Mouse (Mus musculus) MEL (cell line): ENCODE measurements around the gene Crbn. TPM values are rescaled to one million over a fixed set of nuclear protein-coding genes. Genes with fewer than 3 reads are reported as not detected.

ENCODE experiments used
- DNase-seq: peaks from one replicate; pipeline ENCODE4 v3.0.0; 2011; ENCODE audit warnings: low read depth, low spot score
- H3K27ac ChIP-seq: 2 replicates; pipeline ENCODE4 v1.5.1; 2012; ENCODE audit warnings: low read depth, mild to moderate bottlenecking, control low read depth, low read length, moderate library complexity; ENCODE audit not compliant: control insufficient read depth
- H3K27me3 ChIP-seq, 2 experiments: fragments of 150-350 bp in 1 of 2; sonication (generic) in 1 of 2; 2 replicates each; pipeline ENCODE4 v1.6.1; 2012; ENCODE audit warnings: low read length in 2 of 2, mild to moderate bottlenecking in 2 of 2, improper control_type of control experiment in 1 of 2, moderate library complexity in 1 of 2; ENCODE audit not compliant: insufficient read depth in 2 of 2, control insufficient read depth in 1 of 2
- H3K36me3 ChIP-seq, 2 experiments: 2 replicates each; pipeline ENCODE4 v1.6.1; 2012 to 2014; ENCODE audit warnings: low read length in 2 of 2, improper control_type of control experiment in 1 of 2, inconsistent platforms in 1 of 2, mild to moderate bottlenecking in 1 of 2; ENCODE audit not compliant: insufficient read depth in 2 of 2, control insufficient read depth in 1 of 2
- H3K4me1 ChIP-seq, 2 experiments: fragments of 150-350 bp in 1 of 2; sonication (generic) in 1 of 2; 2 replicates each; pipeline ENCODE4 v1.6.1; 2012; ENCODE audit warnings: low read length in 2 of 2, improper control_type of control experiment in 1 of 2, mild to moderate bottlenecking in 1 of 2; ENCODE audit not compliant: insufficient read depth in 2 of 2, control insufficient read depth in 1 of 2
- H3K4me3 ChIP-seq, 2 experiments: fragments of 150-350 bp in 1 of 2; sonication (generic) in 1 of 2; 2 replicates each; pipeline ENCODE4 v1.5.1; 2012; ENCODE audit warnings: low read depth in 2 of 2, low read length in 2 of 2, mild to moderate bottlenecking in 2 of 2, moderate library complexity in 2 of 2, control low read depth in 1 of 2, improper control_type of control experiment in 1 of 2; ENCODE audit not compliant: control insufficient read depth in 1 of 2, insufficient read depth in 1 of 2
- H3K79me2 ChIP-seq: 2 replicates; pipeline ENCODE4 v1.6.1; 2012; ENCODE audit warnings: mild to moderate bottlenecking, low read length, moderate library complexity; ENCODE audit not compliant: control insufficient read depth, poor library complexity, insufficient read depth
- H3K9ac ChIP-seq: 2 replicates; pipeline ENCODE4 v1.6.1; 2012; ENCODE audit warnings: low read depth, mild to moderate bottlenecking, control low read depth, low read length, moderate library complexity; ENCODE audit not compliant: control insufficient read depth, poor library complexity, severe bottlenecking
- H3K9me3 ChIP-seq: fragments of 150-350 bp; sonication (generic); replicated peaks from 2 replicates; pipeline ENCODE4 v1.6.1; 2012; ENCODE audit warnings: mild to moderate bottlenecking, low read length, improper control_type of control experiment, moderate library complexity; ENCODE audit not compliant: insufficient read depth
- E2F4 ChIP-seq: IDR thresholded peaks from 2 replicates; pipeline ENCODE4 v1.6.1; 2011; ENCODE audit warnings: low read depth, low read length, improper control_type of control experiment, borderline replicate concordance
- EP300 ChIP-seq, 2 experiments: IDR thresholded peaks; 2 replicates each; pipeline ENCODE4 v1.6.1; 2011; ENCODE audit warnings: improper control_type of control experiment in 2 of 2, low read length in 2 of 2, low read depth in 1 of 2, mild to moderate bottlenecking in 1 of 2
- GABPA ChIP-seq: IDR thresholded peaks from 2 replicates; pipeline ENCODE4 v1.6.1; 2012; ENCODE audit warnings: low read depth, mild to moderate bottlenecking, inconsistent platforms, low read length, improper control_type of control experiment, moderate library complexity
- JUND ChIP-seq: IDR thresholded peaks from 2 replicates; pipeline ENCODE4 v1.6.1; 2011; ENCODE audit warnings: low read depth, mild to moderate bottlenecking, improper control_type of control experiment, low read length
- MAFK ChIP-seq: IDR thresholded peaks from 2 replicates; pipeline ENCODE4 v1.6.1; 2011; ENCODE audit warnings: low read depth, mild to moderate bottlenecking, low read length, improper control_type of control experiment, borderline replicate concordance
- MAX ChIP-seq: IDR thresholded peaks from 2 replicates; pipeline ENCODE4 v1.6.1; 2011; ENCODE audit warnings: low read length, improper control_type of control experiment
- MAZ ChIP-seq: IDR thresholded peaks from 2 replicates; pipeline ENCODE4 v1.6.1; 2012; ENCODE audit warnings: low read depth, mild to moderate bottlenecking, inconsistent platforms, low read length, improper control_type of control experiment
- MEF2A ChIP-seq: IDR thresholded peaks from 2 replicates; pipeline ENCODE4 v1.6.1; 2014; ENCODE audit warnings: low read depth, mild to moderate bottlenecking, inconsistent platforms, low read length, improper control_type of control experiment; ENCODE audit not compliant: poor library complexity, insufficient replicate concordance, severe bottlenecking; ENCODE audit errors: extremely low read depth
- MXI1 ChIP-seq: IDR thresholded peaks from 2 replicates; pipeline ENCODE4 v1.6.1; 2011; ENCODE audit warnings: mild to moderate bottlenecking, low read depth, low read length, improper control_type of control experiment
- NELFE ChIP-seq: IDR thresholded peaks from 2 replicates; pipeline ENCODE4 v1.6.1; 2011; ENCODE audit warnings: low read depth, low read length, improper control_type of control experiment
- NRF1 ChIP-seq: IDR thresholded peaks from 2 replicates; pipeline ENCODE4 v1.6.1; 2014; ENCODE audit warnings: low read depth, mild to moderate bottlenecking, inconsistent platforms, low read length, improper control_type of control experiment, moderate library complexity; ENCODE audit not compliant: poor library complexity, insufficient read depth, severe bottlenecking
- RCOR1 ChIP-seq: IDR thresholded peaks from 2 replicates; pipeline ENCODE4 v1.6.1; 2012; ENCODE audit warnings: low read depth, mild to moderate bottlenecking, inconsistent platforms, low read length, improper control_type of control experiment
- SIN3A ChIP-seq: IDR thresholded peaks from 2 replicates; pipeline ENCODE4 v1.6.1; 2012; ENCODE audit warnings: low read length, improper control_type of control experiment, inconsistent platforms
- UBTF ChIP-seq: IDR thresholded peaks from 2 replicates; pipeline ENCODE4 v1.6.1; 2012; ENCODE audit warnings: low read depth, mild to moderate bottlenecking, inconsistent platforms, low read length, improper control_type of control experiment, moderate library complexity, borderline replicate concordance; ENCODE audit not compliant: insufficient read depth
- USF1 ChIP-seq: IDR thresholded peaks from 2 replicates; pipeline ENCODE4 v1.6.1; 2014; ENCODE audit warnings: low read depth, mild to moderate bottlenecking, inconsistent platforms, low read length, improper control_type of control experiment, moderate library complexity
- USF2 ChIP-seq, 2 experiments: IDR thresholded peaks; 2 replicates each; pipeline ENCODE4 v1.6.1; 2011 to 2012; ENCODE audit warnings: improper control_type of control experiment in 2 of 2, low read length in 2 of 2, borderline replicate concordance in 1 of 2, inconsistent platforms in 1 of 2, low read depth in 1 of 2, mild to moderate bottlenecking in 1 of 2; ENCODE audit not compliant: insufficient read depth in 1 of 2
- ZMIZ1 ChIP-seq: IDR thresholded peaks from 2 replicates; pipeline ENCODE4 v1.6.1; 2012; ENCODE audit warnings: low read depth, mild to moderate bottlenecking, inconsistent platforms, low read length, improper control_type of control experiment, moderate library complexity
- ZNF384 ChIP-seq: IDR thresholded peaks from 2 replicates; pipeline ENCODE4 v1.6.1; 2012; ENCODE audit warnings: low read depth, mild to moderate bottlenecking, inconsistent platforms, low read length, improper control_type of control experiment
- polyA plus RNA-seq, 2 experiments: library from polyadenylated mRNA; stranded (reverse) in 1 of 2; unstranded in 1 of 2; fragments of >175 nt in 1 of 2; fragments of >200 nt in 1 of 2; gene quantifications; 2 replicates each; pipeline versions ENCODE4 v1.2.1 to v1.2.4; 2012; ENCODE audit warnings: low replicate concordance in 2 of 2, low read depth in 1 of 2; ENCODE audit not compliant: insufficient read length in 2 of 2, insufficient read depth in 1 of 2, missing spikeins in 1 of 2
- total RNA-seq: library from RNA; depleted of rRNA; stranded (reverse); fragments of 300-350 nt; gene quantifications from 2 replicates; pipeline ENCODE4 v1.2.3, GENCODE M21; 2012

The Crbn gene
- total and polyA plus RNA-seq, 3 experiments, result 17.0 to 21.0 TPM; not detected in 1

DNA sequence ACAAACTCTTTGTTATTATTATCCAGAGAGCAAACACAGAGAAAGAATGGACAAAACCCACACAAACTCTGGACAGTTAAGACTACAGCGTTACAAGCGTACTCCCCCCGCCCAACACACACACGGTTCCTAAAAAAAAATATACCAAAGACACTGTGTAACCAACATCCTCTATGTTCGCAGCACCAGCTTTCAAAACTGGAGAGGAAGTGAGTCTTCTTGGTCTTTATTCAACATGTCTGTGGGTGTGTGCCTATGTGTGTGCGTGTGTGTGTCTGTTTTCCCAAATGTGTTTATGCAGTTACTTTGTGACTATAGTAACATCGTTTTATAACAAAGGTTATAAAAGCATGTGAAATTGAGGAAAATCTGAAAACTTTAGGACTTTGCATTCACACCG, 8.4 kb downstream of the Crbn start:
- Histone ChIP-seq H3K4me3 (no peak overlapping the region), H3K4me1 (no peaks in the 10 kb centered on the region), H3K36me3 (peaks cover 0 to 7% of the 10 kb centered on the region in 2 experiments; a peak in 2 of 4 replicates), H3K79me2 (no peaks in the 10 kb centered on the region), H3K27me3 (no peaks in the 10 kb centered on the region), H3K27ac (no peak overlapping the region), H3K9me3 (no peaks in the 10 kb centered on the region), H3K9ac (no peak overlapping the region)
- no peak for TF ChIP-seq ZNF384
- TF ChIP-seq MAX, result no peak
- TF ChIP-seq E2F4, result no peak
- TF ChIP-seq MAFK, result no peak
- no peak for TF ChIP-seq MEF2A
- no peak for TF ChIP-seq JUND
- no peak for TF ChIP-seq USF2 (IDR thresholded peaks at IDR 0.05; ENCODE audit: borderline replicate concordance in 1 of 2, insufficient read depth in 1 of 2, low read depth in 1 of 2, low read length in 2 of 2)
- no peak for TF ChIP-seq MAZ
- TF ChIP-seq UBTF, result no peak
- TF ChIP-seq GABPA, result no peak
- TF ChIP-seq NRF1, result no peak
- TF ChIP-seq MXI1, result no peak
- DNase-seq, result no peak

DNA sequence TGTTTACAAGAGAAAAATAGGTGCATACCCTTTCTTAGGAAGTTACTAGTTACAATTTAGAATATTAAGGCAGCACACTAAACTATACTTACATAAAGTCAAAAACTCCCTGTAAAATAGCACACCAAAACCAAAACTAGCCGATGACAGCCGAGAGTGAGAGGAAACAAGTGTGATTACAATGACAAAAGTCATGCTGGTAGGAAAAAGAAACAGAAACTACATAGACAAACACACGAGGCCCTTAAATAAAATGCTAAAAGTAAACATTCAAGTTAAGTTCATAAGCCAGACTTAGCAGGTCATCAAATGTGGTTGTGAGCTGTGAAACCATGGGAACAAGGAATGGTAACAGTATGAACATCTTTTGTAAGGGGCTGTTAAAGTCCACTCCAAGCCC, 12.7 kb downstream of the Crbn start:
- H3K27me3 ChIP-seq, result no peaks in the 10 kb centered on the region
- no peak for TF ChIP-seq SIN3A
- no peak for TF ChIP-seq NELFE
- no peak for TF ChIP-seq JUND
- TF ChIP-seq USF1, result no peak
- TF ChIP-seq ZMIZ1, result no peak
- no peak for TF ChIP-seq MAX
- TF ChIP-seq RCOR1, result no peak
- no peak for TF ChIP-seq EP300 (IDR thresholded peaks at IDR 0.05; ENCODE audit: low read depth in 1 of 2, low read length in 2 of 2)
- no peak for TF ChIP-seq NRF1
- no peak for TF ChIP-seq ZNF384
- TF ChIP-seq, all 39 proteins: peak for 0
- no peaks in the 10 kb centered on the region for H3K9me3 ChIP-seq
- no peaks in the 10 kb centered on the region for H3K4me1 ChIP-seq
- DNase-seq, result no peak
- H3K79me2 ChIP-seq, result no peaks in the 10 kb centered on the region
- H3K4me3 ChIP-seq, result no peak overlapping the region
- H3K9ac ChIP-seq, result no peak overlapping the region
- peaks cover 2 to 14% of the 10 kb centered on the region in 2 experiments; a peak in 3 of 4 replicates for H3K36me3 ChIP-seq
- no peak overlapping the region for H3K27ac ChIP-seq
